Mouse (Mus musculus) layer of hippocampus, postnatal 10 days (tissue): ENCODE measurements around the gene Trim23. TPM values are rescaled to one million over a fixed set of nuclear protein-coding genes. Genes with fewer than 3 reads are reported as not detected.
A peak's percentile ranks its signal among the peaks of the same experiment; 100 is the strongest.
"Not testable (repeated sequence)": the region's sequence is repeated elsewhere in the genome, so short reads cannot be mapped to it uniquely, and the experiment has no call there.

ENCODE experiments used
- DNase-seq, 2 experiments: peaks; one replicate each; pipeline ENCODE4 v3.0.0; 2021; ENCODE audit warnings: low spot score in 2 of 2
- long read RNA-seq: library from polyadenylated mRNA; stranded (forward); transcript quantifications from one replicate; pipeline ENCODE4 v2.0.0, GENCODE M21; 2023
- total RNA-seq, 2 experiments: library from RNA; stranded (reverse); gene quantifications; 2 replicates each; pipeline ENCODE4 v1.2.3; 2021

The Trim23 gene
- 10 to 100 TPM; 55.5 to 57.4 TPM for total RNA-seq
- long read RNA-seq, transcript Trim23-201 (11 exons, 3,416 nt), result major isoform, 27 of 37 reads
- long read RNA-seq, partial matches to known transcripts, result 2 of 37 reads
- long read RNA-seq, other reads (novel, unspliced or antisense), result 8 of 37 reads

GRCm38 (mm10) chr13:104178650-104179121 lies at the start of gene Trim23:
TSS of gene Trim23 (plus strand) at chr13:104178797.
- DNase-seq, result peak; percentile 95 to 96

DNA sequence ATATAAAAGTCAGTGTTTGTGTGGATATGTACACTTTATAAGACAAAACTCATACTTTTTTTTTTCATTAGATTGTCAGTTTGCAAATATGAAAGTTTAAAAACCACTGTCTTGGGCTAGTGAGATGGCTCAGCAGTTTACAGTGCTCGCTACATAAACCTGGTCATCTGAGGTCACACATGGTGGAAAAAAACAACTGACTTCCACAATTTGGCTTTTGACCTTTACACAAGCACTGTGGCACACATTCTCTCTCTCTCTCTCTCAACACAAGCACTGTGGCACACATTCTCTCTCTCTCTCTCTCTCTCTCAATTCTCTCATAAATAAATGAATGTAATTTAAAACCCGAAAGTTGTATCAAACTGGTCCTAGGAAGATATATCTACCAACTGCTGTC lies 46.0 kb upstream of the Trim23 start:
- DNase-seq, result no peak

GRCm38 (mm10) chr13:104134510-104135085 lies 44.0 kb upstream of the Trim23 start:
- DNase-seq, result no peak

DNA sequence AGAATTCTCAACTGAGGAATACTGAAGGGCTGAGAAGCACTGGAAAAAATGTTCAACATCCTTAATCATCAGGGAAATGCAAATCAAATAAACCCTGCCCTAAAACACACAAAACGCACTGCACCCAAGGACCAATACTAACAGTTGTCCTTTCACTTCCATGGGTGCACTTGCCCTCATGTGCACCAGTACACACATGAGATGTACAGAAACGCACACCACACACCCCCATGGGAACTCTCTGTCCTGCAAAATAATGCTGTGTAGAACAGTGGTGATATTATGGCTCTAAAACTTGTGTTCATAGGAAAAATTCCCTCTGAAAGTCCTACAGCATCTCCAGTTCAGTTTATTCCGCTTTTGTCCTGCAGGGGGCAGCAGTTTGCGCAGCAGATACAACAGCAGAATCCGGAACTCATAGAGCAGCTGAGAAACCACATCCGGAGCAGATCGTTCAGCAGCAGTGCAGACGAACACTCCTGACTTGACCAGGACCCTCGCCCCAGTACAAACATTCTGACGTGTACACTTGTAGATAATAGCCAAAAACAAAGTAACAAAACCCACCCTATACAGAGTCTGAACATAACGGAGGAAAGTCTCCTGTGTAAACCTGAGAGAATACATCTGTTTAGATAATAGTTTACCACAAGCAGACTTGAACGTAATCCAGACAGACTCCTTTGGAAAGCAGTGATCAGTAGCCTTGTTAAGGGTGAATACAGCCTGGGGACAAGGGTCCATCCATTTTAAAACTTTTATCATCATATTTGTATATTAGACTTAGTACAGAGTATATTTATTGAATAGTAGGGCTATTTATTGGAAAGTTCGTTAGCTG lies 39.0 kb upstream of the Trim23 start:
- peak; percentile 85 to 89 for DNase-seq

GRCm38 (mm10) chr13:104144871-104145270 lies 33.7 kb upstream of the Trim23 start:
- no peak for DNase-seq

DNA sequence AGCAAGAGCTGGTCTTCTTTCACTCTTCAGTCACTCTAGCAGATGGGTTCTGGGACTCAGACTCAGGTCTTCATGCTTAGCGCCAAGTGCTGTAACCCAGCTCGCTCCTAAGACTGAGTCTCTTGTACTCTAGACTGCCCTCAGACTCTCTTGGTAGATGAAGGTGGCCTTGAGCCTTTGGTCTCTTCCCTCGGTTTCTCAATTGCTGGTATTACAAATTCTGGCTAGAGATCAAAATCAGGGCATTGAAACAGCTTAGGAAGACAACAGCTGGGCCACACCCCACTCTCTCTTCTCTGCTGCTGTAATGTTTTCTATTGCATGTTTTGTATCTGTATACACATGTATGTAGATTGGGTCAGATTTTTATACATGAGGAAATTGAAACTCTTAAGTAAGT lies 33.0 kb upstream of the Trim23 start:
- DNase-seq, result no peak

GRCm38 (mm10) chr13:104154180-104154579 lies 24.4 kb upstream of the Trim23 start:
- no peak for DNase-seq

DNA sequence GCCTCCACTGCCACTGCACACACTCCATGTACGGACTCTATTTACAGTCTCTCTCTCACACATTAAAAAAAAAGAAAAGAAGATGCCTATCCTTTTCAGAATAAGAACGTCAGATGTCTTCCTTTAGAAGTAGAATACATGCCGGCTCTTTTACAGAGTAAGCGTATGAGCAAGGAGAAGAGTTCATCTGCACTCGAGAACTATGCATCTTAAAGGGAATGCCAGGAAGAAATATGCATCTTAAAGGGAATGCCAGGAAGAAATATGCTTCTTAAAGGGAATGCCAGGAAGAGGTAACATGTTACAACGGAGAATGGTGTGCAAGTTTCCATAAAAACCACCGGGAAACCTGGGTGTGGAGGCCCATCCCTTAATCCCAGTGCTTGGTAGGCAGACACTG lies 23.5 kb upstream of the Trim23 start:
- DNase-seq, result no peak

- no peak for DNase-seq
These were observed 22.9 kb upstream of the Trim23 start for GRCm38 (mm10) chr13:104155686-104156085.

DNA sequence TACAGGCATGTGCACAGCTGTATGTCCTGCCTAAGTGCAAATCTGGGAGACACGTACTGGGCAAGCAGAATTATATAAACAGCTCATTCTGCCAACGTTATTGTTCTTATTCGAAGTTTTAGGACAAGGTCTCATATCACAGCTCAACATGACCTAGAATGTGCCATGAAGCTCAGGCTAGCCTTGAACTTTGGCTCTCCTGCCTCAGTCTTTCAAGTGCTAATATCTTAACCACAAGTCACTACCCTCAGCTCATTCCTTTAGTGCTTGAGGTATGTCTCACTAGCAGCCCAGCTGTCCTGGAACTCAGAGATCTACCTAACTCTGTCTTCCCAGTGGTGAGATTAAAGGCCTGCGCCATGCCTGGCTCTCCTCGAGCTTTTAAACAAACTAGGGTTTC lies 6.9 kb upstream of the Trim23 start:
- no peak for DNase-seq

GRCm38 (mm10) chr13:104172498-104172897 lies 6.1 kb upstream of the Trim23 start:
- no peak for DNase-seq

- DNase-seq, result no peak
These were observed 1.7 kb upstream of the Trim23 start for GRCm38 (mm10) chr13:104176874-104177273.

DNA sequence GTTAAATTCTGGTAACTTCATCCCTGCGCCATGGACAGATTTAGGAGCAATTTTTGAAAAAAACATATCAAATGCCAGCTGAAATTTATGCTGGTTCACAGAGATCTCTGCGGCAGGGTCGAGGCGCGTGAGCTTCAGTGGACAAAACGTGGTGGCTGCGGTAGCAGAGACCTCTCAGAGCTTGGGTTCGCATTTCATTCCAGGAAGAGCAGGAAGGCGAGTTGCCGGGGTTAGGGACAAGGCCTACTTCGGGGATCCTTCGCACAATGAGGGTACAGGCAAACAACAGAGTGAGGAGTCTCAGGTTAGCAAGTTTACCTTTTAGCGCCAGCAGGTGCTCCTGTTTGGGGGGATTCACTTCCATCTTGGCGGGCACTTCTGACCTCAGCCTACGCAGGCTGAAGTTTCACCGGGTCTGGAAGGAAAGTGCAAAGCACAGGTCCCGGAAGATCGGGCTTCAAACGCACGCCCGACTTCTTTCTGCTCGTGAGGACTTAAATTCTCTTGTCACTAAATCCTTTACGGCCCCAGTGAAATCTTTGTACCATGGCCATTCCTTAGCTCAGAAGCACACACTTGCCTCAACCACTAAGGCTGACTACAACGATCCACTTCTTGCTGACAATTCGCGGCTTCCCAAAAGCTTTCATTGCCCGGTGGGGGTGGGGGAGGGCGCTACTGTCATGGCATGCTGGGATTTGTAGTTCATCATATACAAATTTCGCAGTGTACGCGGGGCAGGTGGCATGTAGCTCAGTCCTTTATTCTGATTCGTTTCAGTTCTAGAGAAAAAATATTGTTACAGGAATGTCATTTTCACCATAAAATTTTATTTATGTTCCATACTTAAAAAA lies 574 bp upstream of the Trim23 start, which contains the start of gene Trappc13:
TSS of gene Trappc13 (minus strand) at position 674 of the 854 bp plus-strand sequence.
- peak; percentile 80 to 86 for DNase-seq

GRCm38 (mm10) chr13:104179176-104179888 lies 735 bp downstream of the Trim23 start:
- no peak for DNase-seq

DNA sequence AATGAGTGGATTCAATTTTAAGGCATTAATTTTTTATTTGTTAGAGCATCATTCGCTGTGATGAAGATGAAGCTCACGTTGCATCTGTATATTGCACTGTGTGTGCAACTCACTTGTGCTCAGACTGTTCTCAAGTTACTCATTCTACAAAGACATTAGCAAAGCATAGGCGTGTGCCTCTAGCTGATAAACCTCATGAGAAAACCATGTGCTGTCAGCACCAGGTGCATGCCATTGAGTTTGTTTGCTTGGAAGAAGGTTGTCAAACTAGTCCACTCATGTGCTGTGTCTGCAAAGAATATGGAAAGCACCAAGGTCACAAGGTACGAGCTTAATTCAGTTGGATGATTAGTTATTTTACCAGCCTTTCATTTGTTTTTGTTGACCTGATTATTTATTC lies 8.8 kb downstream of the Trim23 start:
- DNase-seq, result no peak

DNA sequence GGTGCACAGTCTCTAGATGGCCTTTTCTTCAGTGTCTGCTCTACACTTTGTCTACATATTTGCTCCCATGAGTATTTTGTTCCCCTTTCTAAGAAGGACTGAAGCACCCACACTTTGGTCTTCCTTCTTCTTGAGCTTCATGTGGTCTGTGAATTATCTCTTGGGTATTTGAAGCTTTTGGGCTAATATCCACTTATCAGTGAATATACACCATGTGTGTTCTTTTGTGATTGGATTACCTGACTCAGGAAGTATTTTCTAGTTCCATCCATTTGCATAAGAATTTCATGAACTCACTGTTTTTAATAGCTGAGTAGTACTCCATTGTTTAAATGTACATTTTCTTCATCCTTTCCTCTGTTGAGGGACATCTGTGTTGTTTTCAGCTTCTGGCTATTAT lies 17.3 kb downstream of the Trim23 start:
- DNase-seq, result not testable (repeated sequence)

DNA sequence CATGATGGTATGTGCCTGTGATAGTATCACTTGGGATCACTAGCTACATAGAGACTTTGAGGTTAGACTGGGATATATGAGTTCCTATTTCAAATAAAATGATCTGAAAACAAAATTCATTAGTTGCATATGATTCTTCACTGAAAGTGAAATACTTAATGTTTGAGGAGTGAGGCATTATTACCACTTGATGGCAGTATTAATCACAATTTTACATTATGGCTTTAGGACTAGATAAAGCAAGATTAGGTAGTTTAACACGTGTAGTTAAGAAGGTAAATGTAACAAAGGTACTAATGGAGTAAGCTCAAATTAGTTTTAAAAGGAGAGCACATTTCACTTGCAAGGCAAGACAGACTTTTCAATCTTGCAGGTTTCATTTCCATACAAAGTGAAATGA lies 25.7 kb downstream of the Trim23 start:
- DNase-seq, result no peak

GRCm38 (mm10) chr13:104227478-104227877 lies 48.9 kb downstream of the Trim23 start:
- no peak for DNase-seq

- DNase-seq, result peak; percentile 98
These were observed 49.9 kb downstream of the Trim23 start, which contains the start of the genes Cenpk and Ppwd1 for GRCm38 (mm10) chr13:104228384-104229066. TSS of gene Cenpk (plus strand) at chr13:104228611. TSS of gene Ppwd1 (minus strand) at chr13:104228843.

- no peak for DNase-seq
These were observed 50.6 kb downstream of the Trim23 start for GRCm38 (mm10) chr13:104229181-104229580.
